Mouse (Mus musculus) bone marrow, adult 2 months (tissue): Measurements from ENCODE around the gene Acaa1b.

ENCODE experiments used
- CTCF ChIP-seq: fragments of 200-500 bp; IDR thresholded peaks from 2 replicates; pipeline ENCODE4 v1.5.1; 2011; ENCODE audit warnings: low read length, control low read depth; ENCODE audit not compliant: control insufficient read depth, insufficient read depth
- POLR2A ChIP-seq: fragments of 200-500 bp; IDR thresholded peaks from 2 replicates; pipeline ENCODE4 v1.6.1; 2011; ENCODE audit warnings: low read depth, mild to moderate bottlenecking, control low read depth, low read length, borderline replicate concordance; ENCODE audit not compliant: control insufficient read depth

DNA sequence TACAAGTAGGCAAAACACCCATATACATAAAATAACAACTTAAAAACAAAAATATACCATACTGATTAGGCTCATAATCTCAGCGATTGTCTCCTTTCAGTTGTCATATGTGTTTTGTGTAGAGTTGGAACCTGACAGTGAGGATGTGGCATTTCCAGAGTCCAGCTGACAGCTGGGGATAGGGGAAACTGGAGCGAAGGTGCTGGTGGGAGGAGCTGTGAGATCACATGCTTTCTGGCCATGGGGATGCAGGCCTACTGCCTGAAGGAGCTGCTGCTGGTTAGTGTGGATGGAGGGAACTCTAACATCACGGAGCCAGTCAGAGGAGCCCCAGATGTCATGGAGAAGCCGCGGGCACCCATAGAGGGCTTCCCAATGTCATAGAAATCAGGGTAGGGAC lies 48.9 kb upstream of the Acaa1b start:
- no peak for TF ChIP-seq CTCF
- no peak for TF ChIP-seq POLR2A
